Mouse (Mus musculus): ENCODE measurements around the gene Efna2. TPM values are rescaled to one million over a fixed set of nuclear protein-coding genes. Genes with fewer than 3 reads are reported as not detected.
"Not testable (repeated sequence)": the region's sequence is repeated elsewhere in the genome, so short reads cannot be mapped to it uniquely, and the experiment has no call there.

The Efna2 gene
- polyA plus RNA-seq, 1 experiment = 11.2 TPM

DNA sequence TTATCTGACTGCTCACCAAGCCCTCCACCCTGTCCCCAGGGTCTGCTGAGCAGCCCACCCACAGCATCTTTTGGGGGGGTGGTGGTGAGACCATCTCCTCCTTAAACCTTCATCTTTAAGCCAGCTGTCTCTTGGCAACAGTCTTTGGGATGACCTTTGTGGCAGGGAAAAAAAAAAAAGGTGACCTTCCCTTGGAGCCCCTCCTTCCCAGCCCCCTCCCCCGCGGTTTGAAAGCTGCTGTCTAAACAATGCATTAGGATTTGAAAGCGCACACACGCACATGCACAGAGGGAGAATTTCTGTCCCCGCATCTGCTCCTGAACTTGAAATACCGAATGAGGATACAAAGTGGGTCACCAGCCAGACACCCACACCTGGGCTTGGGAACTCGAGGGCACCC lies 24.8 kb downstream of the Efna2 start:
- no peak overlapping the region for H3K4me3 ChIP-seq (ENCODE audit: low read depth, low read length)
- H3K9ac ChIP-seq (ENCODE audit: low read depth, poor library complexity, severe bottlenecking) = no peak overlapping the region
- H3K27me3 ChIP-seq (ENCODE audit: control insufficient read depth, insufficient read depth, low read length, poor library complexity, severe bottlenecking) = no peaks in the 10 kb centered on the region
- H3K9me3 ChIP-seq (replicated peaks; ENCODE audit: control insufficient read depth, insufficient read depth, low read length, poor library complexity, severe bottlenecking) = no peaks in the 10 kb centered on the region
- no peak overlapping the region for H3K27ac ChIP-seq (ENCODE audit: insufficient read depth, low read length)
- no peak for TF ChIP-seq CTCF (IDR thresholded peaks at IDR 0.05; ENCODE audit: low read depth, low read length)
- TF ChIP-seq EP300 (IDR thresholded peaks at IDR 0.05; ENCODE audit: insufficient read depth, low read depth, low read length) = no peak
- no peak for TF ChIP-seq POLR2A (IDR thresholded peaks at IDR 0.05; ENCODE audit: insufficient read depth, low read length)
- H3K36me3 ChIP-seq (ENCODE audit: control insufficient read depth, insufficient read depth, low read length, poor library complexity, severe bottlenecking) = no peaks in the 10 kb centered on the region
- H3K4me1 ChIP-seq (ENCODE audit: control insufficient read depth, insufficient read depth, low read length) = peaks cover 2% of the 10 kb centered on the region

DNA sequence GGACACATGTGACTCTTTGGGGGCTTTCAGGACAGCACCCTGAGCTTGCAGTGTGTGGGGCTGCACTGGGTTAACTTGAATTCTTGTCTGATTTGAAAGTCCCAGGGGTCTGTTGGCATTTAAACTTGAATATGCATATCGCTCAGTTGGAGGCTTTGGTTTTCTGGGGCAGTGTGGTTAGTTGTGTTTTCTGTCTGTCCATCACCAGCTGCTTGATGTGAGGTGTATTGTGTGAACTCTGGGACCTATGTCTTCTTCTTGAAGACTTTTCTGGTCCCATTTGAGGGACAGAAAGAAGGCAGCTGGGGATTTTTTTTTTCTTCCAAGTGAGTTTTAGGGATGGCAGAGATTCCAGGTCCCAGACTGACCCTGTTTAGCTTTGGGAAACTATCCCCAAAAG lies 27.9 kb downstream of the Efna2 start:
- Histone ChIP-seq H3K27ac (ENCODE audit: insufficient read depth, low read length) (no peak overlapping the region), H3K4me3 (ENCODE audit: low read depth, low read length) (no peak overlapping the region), H3K9me3 (replicated peaks; ENCODE audit: control insufficient read depth, insufficient read depth, low read length, poor library complexity, severe bottlenecking) (no peaks in the 10 kb centered on the region), H3K27me3 (ENCODE audit: control insufficient read depth, insufficient read depth, low read length, poor library complexity, severe bottlenecking) (no peaks in the 10 kb centered on the region), H3K4me1 (ENCODE audit: control insufficient read depth, insufficient read depth, low read length) (peaks cover 2% of the 10 kb centered on the region), H3K9ac (ENCODE audit: low read depth, poor library complexity, severe bottlenecking) (no peak overlapping the region), H3K36me3 (ENCODE audit: control insufficient read depth, insufficient read depth, low read length, poor library complexity, severe bottlenecking) (no peaks in the 10 kb centered on the region)
- no peak for TF ChIP-seq CTCF (IDR thresholded peaks at IDR 0.05; ENCODE audit: low read depth, low read length)
- TF ChIP-seq POLR2A (IDR thresholded peaks at IDR 0.05; ENCODE audit: insufficient read depth, low read length) = no peak
- TF ChIP-seq EP300 (IDR thresholded peaks at IDR 0.05; ENCODE audit: insufficient read depth, low read depth, low read length) = no peak

DNA sequence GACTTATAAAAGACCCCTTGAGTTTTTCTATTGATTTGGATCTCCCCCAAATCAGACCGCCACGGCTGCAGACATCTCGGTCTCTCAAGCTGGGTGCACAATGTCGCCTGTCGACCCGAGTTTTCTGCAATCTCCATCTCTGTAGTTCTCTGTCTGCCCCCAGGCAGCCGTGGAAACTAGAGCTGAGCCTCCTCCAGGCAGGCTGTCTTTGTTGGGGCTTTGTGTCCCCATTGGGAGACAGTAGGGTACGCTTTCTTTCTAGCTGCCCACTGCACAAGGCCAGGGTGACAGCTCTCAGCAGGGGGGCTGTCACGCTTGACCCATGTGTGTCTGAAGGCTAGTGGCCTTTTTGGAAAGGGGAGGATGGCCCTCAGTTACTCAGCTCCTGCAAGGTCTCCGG lies 28.4 kb downstream of the Efna2 start:
- Histone ChIP-seq H3K27me3 (ENCODE audit: control insufficient read depth, insufficient read depth, low read length, poor library complexity, severe bottlenecking) (no peaks in the 10 kb centered on the region), H3K9me3 (replicated peaks; ENCODE audit: control insufficient read depth, insufficient read depth, low read length, poor library complexity, severe bottlenecking) (no peaks in the 10 kb centered on the region), H3K9ac (ENCODE audit: low read depth, poor library complexity, severe bottlenecking) (no peak overlapping the region), H3K4me3 (ENCODE audit: low read depth, low read length) (no peak overlapping the region), H3K4me1 (ENCODE audit: control insufficient read depth, insufficient read depth, low read length) (peaks cover 2% of the 10 kb centered on the region), H3K36me3 (ENCODE audit: control insufficient read depth, insufficient read depth, low read length, poor library complexity, severe bottlenecking) (no peaks in the 10 kb centered on the region), H3K27ac (ENCODE audit: insufficient read depth, low read length) (no peak overlapping the region)
- TF ChIP-seq CTCF (IDR thresholded peaks at IDR 0.05; ENCODE audit: low read depth, low read length) = no peak
- TF ChIP-seq EP300 (IDR thresholded peaks at IDR 0.05; ENCODE audit: insufficient read depth, low read depth, low read length) = no peak
- no peak for TF ChIP-seq POLR2A (IDR thresholded peaks at IDR 0.05; ENCODE audit: insufficient read depth, low read length)

DNA sequence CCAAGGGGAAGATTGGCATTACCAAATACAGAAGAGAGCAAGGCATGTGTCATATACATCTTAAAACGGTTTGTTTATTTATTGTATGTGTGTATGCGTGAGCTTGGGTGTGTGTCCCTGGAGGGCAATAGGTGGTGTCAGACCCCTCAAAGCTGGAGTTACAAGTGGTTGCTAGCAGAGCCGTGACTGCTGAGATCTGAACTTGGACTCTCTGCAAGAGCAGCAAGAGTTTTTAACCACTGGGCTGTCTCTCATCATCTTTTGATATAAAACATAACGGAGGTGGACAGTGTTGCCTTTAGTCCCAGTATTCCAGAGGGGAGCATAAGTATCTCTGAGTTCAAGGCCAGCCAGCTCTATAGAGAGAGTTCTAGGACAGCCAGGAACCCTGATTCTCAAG lies 29.0 kb downstream of the Efna2 start:
- Histone ChIP-seq H3K9me3 (replicated peaks; ENCODE audit: control insufficient read depth, insufficient read depth, low read length, poor library complexity, severe bottlenecking) (no peaks in the 10 kb centered on the region), H3K4me3 (ENCODE audit: low read depth, low read length) (no peak overlapping the region), H3K36me3 (ENCODE audit: control insufficient read depth, insufficient read depth, low read length, poor library complexity, severe bottlenecking) (no peaks in the 10 kb centered on the region), H3K27me3 (ENCODE audit: control insufficient read depth, insufficient read depth, low read length, poor library complexity, severe bottlenecking) (no peaks in the 10 kb centered on the region), H3K9ac (ENCODE audit: low read depth, poor library complexity, severe bottlenecking) (no peak overlapping the region), H3K27ac (ENCODE audit: insufficient read depth, low read length) (no peak overlapping the region), H3K4me1 (ENCODE audit: control insufficient read depth, insufficient read depth, low read length) (peaks cover 2% of the 10 kb centered on the region)
- no peak for TF ChIP-seq CTCF (IDR thresholded peaks at IDR 0.05; ENCODE audit: low read depth, low read length)
- no peak for TF ChIP-seq EP300 (IDR thresholded peaks at IDR 0.05; ENCODE audit: insufficient read depth, low read depth, low read length)
- TF ChIP-seq POLR2A (IDR thresholded peaks at IDR 0.05; ENCODE audit: insufficient read depth, low read length) = no peak

DNA sequence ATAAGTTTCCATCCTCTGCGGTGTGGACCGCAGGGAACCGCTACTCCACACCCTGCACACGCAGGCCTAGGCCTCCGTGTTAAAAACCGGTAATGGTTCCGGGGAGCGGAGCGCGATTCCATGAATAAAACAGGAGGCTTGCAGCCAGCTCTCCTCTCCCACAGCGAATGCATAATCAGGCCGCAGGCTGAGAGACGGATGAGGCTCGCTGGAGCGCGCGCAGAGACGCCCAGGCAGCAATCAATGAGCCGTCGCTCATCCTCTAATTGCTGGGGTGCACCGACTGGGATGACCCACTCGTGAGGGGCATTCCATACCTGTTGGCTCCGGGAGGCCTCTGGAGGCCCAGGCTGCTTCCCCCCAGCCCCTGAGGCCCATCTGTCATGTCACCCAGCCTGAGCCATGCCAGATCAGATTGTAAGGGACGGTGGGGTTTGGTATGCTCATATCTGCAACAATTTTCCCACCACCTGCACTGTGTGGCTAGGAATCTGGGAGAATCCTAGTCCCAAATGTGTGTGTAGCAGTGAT lies 29.6 kb downstream of the Efna2 start:
- Histone ChIP-seq H3K9me3 (replicated peaks; ENCODE audit: control insufficient read depth, insufficient read depth, low read length, poor library complexity, severe bottlenecking) (no peaks in the 10 kb centered on the region), H3K27me3 (ENCODE audit: control insufficient read depth, insufficient read depth, low read length, poor library complexity, severe bottlenecking) (no peaks in the 10 kb centered on the region), H3K36me3 (ENCODE audit: control insufficient read depth, insufficient read depth, low read length, poor library complexity, severe bottlenecking) (no peaks in the 10 kb centered on the region), H3K27ac (ENCODE audit: insufficient read depth, low read length) (no peak overlapping the region), H3K4me1 (ENCODE audit: control insufficient read depth, insufficient read depth, low read length) (no peaks in the 10 kb centered on the region), H3K4me3 (ENCODE audit: low read depth, low read length) (peak overlapping the region; percentile 34; the same call in 1 of the 2 replicates), H3K9ac (ENCODE audit: low read depth, poor library complexity, severe bottlenecking) (peak overlapping the region; percentile 34)
- no peak for TF ChIP-seq EP300 (IDR thresholded peaks at IDR 0.05; ENCODE audit: insufficient read depth, low read depth, low read length)
- TF ChIP-seq CTCF (IDR thresholded peaks at IDR 0.05; ENCODE audit: low read depth, low read length) = no peak
- no peak for TF ChIP-seq POLR2A (IDR thresholded peaks at IDR 0.05; ENCODE audit: insufficient read depth, low read length)

DNA sequence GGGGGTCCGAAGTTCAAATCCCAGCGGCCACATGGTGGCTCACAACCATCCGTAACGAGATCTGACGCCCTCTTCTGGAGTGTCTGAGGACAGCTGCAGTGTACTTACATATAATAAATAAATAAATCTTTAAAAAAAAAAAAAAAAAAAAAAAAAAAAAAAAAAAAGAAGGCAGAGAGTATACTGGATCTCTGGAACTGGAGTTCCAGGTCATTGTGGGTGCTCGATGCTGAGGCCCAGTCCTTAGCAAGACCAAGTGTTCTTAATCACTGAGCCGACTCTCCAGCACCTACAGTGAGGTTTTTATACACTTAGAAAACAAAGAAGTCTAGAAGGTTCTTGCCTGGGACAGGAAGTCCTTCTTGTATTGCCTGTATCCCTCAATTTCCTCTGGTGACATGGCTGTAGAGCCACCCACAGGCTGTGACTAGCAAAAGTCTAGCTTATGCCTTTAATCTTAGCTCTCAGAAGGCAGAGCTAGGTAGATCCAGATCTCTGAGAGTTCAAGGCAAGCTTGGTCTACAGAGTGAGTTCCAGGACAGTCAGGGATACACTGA lies 32.3 kb downstream of the Efna2 start:
- not testable (repeated sequence) for H3K4me3 ChIP-seq (ENCODE audit: low read depth, low read length); H3K27me3 ChIP-seq (ENCODE audit: control insufficient read depth, insufficient read depth, low read length, poor library complexity, severe bottlenecking); H3K27ac ChIP-seq (ENCODE audit: insufficient read depth, low read length); H3K9me3 ChIP-seq (replicated peaks; ENCODE audit: control insufficient read depth, insufficient read depth, low read length, poor library complexity, severe bottlenecking); H3K9ac ChIP-seq (ENCODE audit: low read depth, poor library complexity, severe bottlenecking); H3K4me1 ChIP-seq (ENCODE audit: control insufficient read depth, insufficient read depth, low read length); H3K36me3 ChIP-seq (ENCODE audit: control insufficient read depth, insufficient read depth, low read length, poor library complexity, severe bottlenecking)

Data from ES-Bruce4 (cell line).